Mouse (Mus musculus) bone marrow macrophage, adult 2 months (primary cell): Measurements from ENCODE around the gene Rad51c.
"Not testable (repeated sequence)": the region's sequence is repeated elsewhere in the genome, so short reads cannot be mapped to it uniquely, and the experiment has no call there.

Source experiments
- CTCF ChIP-seq: IDR thresholded peaks from 2 replicates; pipeline ENCODE4 v1.5.1; 2012; ENCODE audit warnings: low read depth, mild to moderate bottlenecking, low read length, moderate library complexity
- POLR2A ChIP-seq: IDR thresholded peaks from 2 replicates; pipeline ENCODE4 v1.6.1; 2012; ENCODE audit warnings: mild to moderate bottlenecking, low read depth, low read length, borderline replicate concordance

- TF ChIP-seq CTCF: not testable (repeated sequence)
- peak; percentile 98 for TF ChIP-seq POLR2A
These were observed 21.9 kb upstream of the Rad51c start for GRCm38 (mm10) chr11:87426450-87427250.
